Mouse (Mus musculus) heart, postnatal 25 days (tissue): ENCODE data around the gene Gm3298. TPM values are rescaled to one million over a fixed set of nuclear protein-coding genes. Genes with fewer than 3 reads are reported as not detected.
"Not testable (repeated sequence)": the region's sequence is repeated elsewhere in the genome, so short reads cannot be mapped to it uniquely, and the experiment has no call there.

Source experiments
- DNase-seq: peaks from one replicate; pipeline ENCODE4 v3.0.0; 2022; ENCODE audit warnings: low spot score
- intact Hi-C: fragments of 180-260 bp; cut with DNase I; formaldehyde crosslinking; loops from one replicate; pipeline ENCODE4 v1.15.1; 2025
- total RNA-seq, 2 experiments: library from RNA; stranded (reverse); gene quantifications; 2 replicates each; pipeline ENCODE4 v1.2.3; 2021

Gene Gm3298
- not detected for total RNA-seq

DNA sequence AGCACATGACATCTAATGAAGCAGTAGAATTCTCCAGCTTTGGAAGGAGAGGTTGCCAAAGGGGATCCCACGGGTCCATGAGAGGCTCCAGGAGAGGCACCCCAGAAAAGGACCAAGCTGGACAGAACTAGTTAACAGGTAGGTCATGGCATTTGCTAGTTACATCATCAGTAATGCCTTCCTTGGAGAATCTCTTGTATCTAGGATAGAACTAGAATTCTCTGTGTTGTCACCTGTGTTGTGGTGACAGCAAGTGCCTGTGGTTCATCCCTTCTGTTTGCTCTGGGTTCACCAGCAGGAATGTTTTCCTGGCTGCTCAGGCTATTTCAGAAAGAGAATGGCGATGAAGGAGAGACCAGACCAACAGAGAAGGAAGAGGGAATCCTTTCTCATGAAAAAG is at the start of gene Gm3298:
Gm3298 (plus strand) TSS at position 301 of the 400 bp plus-strand sequence.
- DNase-seq, intact Hi-C loops: not testable (repeated sequence)

DNA sequence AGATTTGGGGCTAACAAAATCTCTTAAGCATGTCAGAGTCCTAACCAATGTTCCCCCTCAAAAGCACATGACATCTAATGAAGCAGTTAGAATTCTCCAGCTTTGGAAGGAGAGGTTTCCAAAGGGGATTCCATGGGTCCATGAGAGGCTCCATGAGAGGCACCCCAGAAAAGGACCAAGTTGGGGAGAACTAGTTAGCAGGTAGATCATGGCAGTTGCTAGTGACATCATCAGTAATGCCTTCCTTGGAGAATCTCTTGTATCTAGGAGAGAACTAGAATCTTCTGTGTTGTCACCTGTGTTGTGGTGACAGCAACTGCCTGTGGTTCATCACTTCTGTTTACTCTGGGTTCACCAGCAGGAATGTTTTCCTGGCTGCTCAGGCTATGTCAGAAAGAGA is 32.1 kb upstream of the Gm3298 start, which contains the start of gene Gm8297:
Gm8297 (plus strand) TSS at position 301 of the 400 bp plus-strand sequence.
- DNase-seq, intact Hi-C loops: not testable (repeated sequence)

DNA sequence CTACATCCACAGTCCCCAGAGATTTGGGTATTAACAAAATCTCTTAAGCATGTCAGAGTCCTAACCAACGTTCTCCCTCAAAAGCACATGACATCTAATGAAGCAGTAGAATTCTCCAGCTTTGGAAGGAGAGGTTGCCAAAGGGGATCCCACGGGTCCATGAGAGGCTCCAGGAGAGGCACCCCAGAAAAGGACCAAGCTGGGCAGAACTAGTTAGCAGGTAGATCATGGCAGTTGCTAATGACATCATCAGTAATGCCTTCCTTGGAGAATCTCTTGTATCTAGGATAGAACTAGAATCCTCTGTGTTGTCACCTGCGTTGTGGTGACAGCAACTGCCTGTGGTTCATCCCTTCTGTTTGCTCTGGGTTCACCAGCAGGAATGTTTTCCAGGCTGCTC is 34.6 kb downstream of the Gm3298 start, which contains the start of gene 4930555G01Rik:
4930555G01Rik (plus strand) TSS at position 301 of the 400 bp plus-strand sequence.
- intact Hi-C loops, DNase-seq: not testable (repeated sequence)

Other genes with a start within 250 kb of the Gm3298 start
- gene Gm9602, start 239.6 kb upstream of the Gm3298 start, total RNA-seq, result not detected
- not detected for gene Gm3269, start 177.8 kb upstream of the Gm3298 start, total RNA-seq
- gene Gm3264, start 160.3 kb upstream of the Gm3298 start, total RNA-seq, result 1 to 10 TPM in 1 of 2 experiments, not detected in 1; 2.6 TPM
- gene Gm3278, start 123.5 kb upstream of the Gm3298 start, total RNA-seq, result under 1 TPM in 1 of 2 experiments, not detected in 1; 0.25 TPM
- not detected for gene Gm8297, start 32.0 kb upstream of the Gm3298 start, total RNA-seq
- gene 4930555G01Rik, start 34.7 kb downstream of the Gm3298 start, total RNA-seq, result not detected
- under 1 TPM; 0.21 to 0.50 TPM for gene Gm8281, start 55.1 kb downstream of the Gm3298 start, total RNA-seq
- gene Gm8279, start 115.6 kb downstream of the Gm3298 start, total RNA-seq, result not detected
- gene Gm3317, start 148.6 kb downstream of the Gm3298 start, total RNA-seq, result not detected
- gene Gm8271, start 169.9 kb downstream of the Gm3298 start, total RNA-seq, result not detected
- gene Gm3526, start 244.7 kb downstream of the Gm3298 start, total RNA-seq, result not detected